In genomic region chr10:116582738-116583137, GRCm38 (mm10) we compare ENCODE assay signal across 8 mouse cellular contexts. TPM values are rescaled to one million over a fixed set of nuclear protein-coding genes. Genes with fewer than 3 reads are reported as not detected.
A peak's percentile ranks its signal among the peaks of the same experiment; 100 is the strongest.
DNase-seq lines count a peak whose midpoint lies in the region; ATAC-seq and TF ChIP-seq lines count a peak whose summit lies in the region.

No protein-coding gene starts in this region.

- H3K27me3 ChIP-seq in CH12.LX (replicated peaks): no peaks in the 10 kb centered on the region
- no peaks in the 10 kb centered on the region for H3K27me3 ChIP-seq in forebrain, embryonic 12.5 days
- H3K27me3 ChIP-seq in liver, embryonic 16.5 days (ENCODE audit: control insufficient read depth, insufficient read depth, low read depth, low read length): no peaks in the 10 kb centered on the region
- H3K27me3 ChIP-seq in neural tube, embryonic 14.5 days (ENCODE audit: control insufficient read depth, insufficient read depth, low read length): no peaks in the 10 kb centered on the region

- no peak for TF ChIP-seq CTCF in CH12.LX (conservative IDR thresholded peaks at IDR 0.05 in 1 of 2, IDR thresholded peaks at IDR 0.05 in 1 of 2; ENCODE audit: low read depth in 2 of 2, low read length in 2 of 2)

- no peak for TF ChIP-seq POLR2A in CH12.LX (IDR thresholded peaks at IDR 0.05; ENCODE audit: low read depth, low read length)

- no peak for ATAC-seq in forebrain, embryonic 12.5 days (ENCODE audit: low FRiP score)
- no peak for ATAC-seq in liver, embryonic 16.5 days (ENCODE audit: low read depth)
- ATAC-seq in neural tube, embryonic 14.5 days (ENCODE audit: low read depth): no peak

- no peak for TF ChIP-seq RAD21 in CH12.LX (IDR thresholded peaks at IDR 0.05; ENCODE audit: low read depth, low read length)

- in situ Hi-C loops in CH12.LX (cut with MboI; ENCODE audit: low pct_ligation_motif_present, low pct_unique_long_range_greater_than_20kb, low sequenced_read_pairs): no loop called here

- H3K4me1 ChIP-seq in CH12.LX (ENCODE audit: control insufficient read depth in 1 of 2, insufficient read depth in 2 of 2): peaks cover 0 to 16% of the 10 kb centered on the region in 2 experiments; a peak in 2 of 4 replicates
- H3K4me1 ChIP-seq in forebrain, embryonic 12.5 days: peaks cover 14% of the 10 kb centered on the region
- peaks cover 5% of the 10 kb centered on the region; the same call in 1 of the 2 replicates for H3K4me1 ChIP-seq in liver, embryonic 16.5 days (ENCODE audit: control insufficient read depth, low read depth, low read length)
- peaks cover 14% of the 10 kb centered on the region for H3K4me1 ChIP-seq in neural tube, embryonic 14.5 days (ENCODE audit: control insufficient read depth, insufficient read depth, low read length)

- peaks cover 9 to 25% of the 10 kb centered on the region in 2 experiments for H3K36me3 ChIP-seq in CH12.LX (replicated peaks in 1 of 2; ENCODE audit: control insufficient read depth in 1 of 2, insufficient read depth in 1 of 2, low read length in 1 of 2)
- 0 out of 2 replicates have a peak, but pooled peaks cover 9% of the 10 kb centered on the region for H3K36me3 ChIP-seq in forebrain, embryonic 12.5 days (replicated peaks)
- no peaks in the 10 kb centered on the region for H3K36me3 ChIP-seq in liver, embryonic 16.5 days (ENCODE audit: control insufficient read depth, insufficient read depth)
- 0 out of 2 replicates have a peak, but pooled peaks cover 5% of the 10 kb centered on the region for H3K36me3 ChIP-seq in neural tube, embryonic 14.5 days (ENCODE audit: control insufficient read depth, insufficient read depth, low read length)

- H3K9ac ChIP-seq in CH12.LX (ENCODE audit: insufficient read depth, low read depth): peak overlapping the region; percentile 96; the same call in 1 of the 2 replicates
- H3K9ac ChIP-seq in forebrain, embryonic 12.5 days: no peak overlapping the region; the same call in 1 of the 2 replicates
- H3K9ac ChIP-seq in liver, embryonic 16.5 days (ENCODE audit: low read depth, low read length): peak overlapping the region; percentile 96
- no peak overlapping the region for H3K9ac ChIP-seq in neural tube, embryonic 14.5 days (replicated peaks; ENCODE audit: low read depth, low read length)

- TF ChIP-seq EP300 in CH12.LX (IDR thresholded peaks at IDR 0.05; ENCODE audit: low read length): 0 out of 2 replicates have a peak, but pooled peaks have one; percentile 8

- H3K79me2 ChIP-seq in CH12.LX (replicated peaks; ENCODE audit: control insufficient read depth, extremely low read depth, insufficient read depth, poor library complexity, severe bottlenecking): peaks cover 22% of the 10 kb centered on the region

- H3K9me3 ChIP-seq in CH12.LX (replicated peaks; ENCODE audit: low read length): no peaks in the 10 kb centered on the region
- no peaks in the 10 kb centered on the region for H3K9me3 ChIP-seq in forebrain, embryonic 12.5 days
- no peaks in the 10 kb centered on the region for H3K9me3 ChIP-seq in liver, embryonic 16.5 days (replicated peaks; ENCODE audit: control insufficient read depth, low read length)
- no peaks in the 10 kb centered on the region for H3K9me3 ChIP-seq in neural tube, embryonic 14.5 days (ENCODE audit: control insufficient read depth, low read length)

- H3K27ac ChIP-seq in CH12.LX (ENCODE audit: insufficient read depth, low read depth): no peak overlapping the region
- no peak overlapping the region for H3K27ac ChIP-seq in forebrain, embryonic 12.5 days
- no peak overlapping the region for H3K27ac ChIP-seq in liver, embryonic 16.5 days (ENCODE audit: low read length)
- H3K27ac ChIP-seq in neural tube, embryonic 14.5 days (ENCODE audit: low read depth, low read length): no peak overlapping the region

- peak overlapping the region; percentile 21 to 84 (median 78) for H3K4me3 ChIP-seq in CH12.LX (replicated peaks in 1 of 3; ENCODE audit: low read depth in 2 of 3, low read length in 2 of 3, poor library complexity in 1 of 3)
- H3K4me3 ChIP-seq in forebrain, embryonic 12.5 days (replicated peaks): peak overlapping the region; percentile 88
- H3K4me3 ChIP-seq in liver, embryonic 16.5 days (ENCODE audit: low read depth, low read length): peak overlapping the region; percentile 73
- peak overlapping the region; percentile 97 for H3K4me3 ChIP-seq in neural tube, embryonic 14.5 days (ENCODE audit: low read depth, low read length)

- peak overlapping the region; percentile 39 for H3K4me2 ChIP-seq in CH12.LX (ENCODE audit: insufficient read depth, low read depth, poor library complexity, severe bottlenecking)
- H3K4me2 ChIP-seq in forebrain, embryonic 12.5 days: peak overlapping the region; percentile 68
- peak overlapping the region; percentile 81 for H3K4me2 ChIP-seq in liver, embryonic 16.5 days (ENCODE audit: low read depth, low read length)
- peak overlapping the region; percentile 68 for H3K4me2 ChIP-seq in neural tube, embryonic 14.5 days (ENCODE audit: low read depth, low read length)

- 27% methylated on average over 6 of the region's 6 CpGs for WGBS in forebrain, embryonic 12.5 days
- 5% methylated on average over 6 of the region's 6 CpGs for WGBS in liver, embryonic 16.5 days (ENCODE audit: insufficient replicate concordance)
- WGBS in neural tube, embryonic 14.5 days: 29% methylated on average over 6 of the region's 6 CpGs

- peak; percentile 86 for DNase-seq in A20 (ENCODE audit: low read depth, low spot score)
- DNase-seq in CH12.LX (ENCODE audit: extremely low read depth): peak; percentile 60
- DNase-seq in induced T-regulatory cell, adult 2 months (ENCODE audit: low read depth): peak; percentile 85
- no peak for DNase-seq in ovary, adult 18-20 months (ENCODE audit: low spot score)
- no peak for DNase-seq in cerebellum, adult 9-10 months

- dilution Hi-C loops in CH12.LX (cut with MboI; ENCODE audit: extremely low pct_ligation_motif_present, extremely low pct_unique_long_range_greater_than_20kb, low sequenced_read_pairs): no loop called here

TF ChIP-seq in CH12.LX, 34 proteins besides CTCF, POLR2A, EP300 and RAD21:
- no peak for TF ChIP-seq ZC3H11A (IDR thresholded peaks at IDR 0.05; ENCODE audit: low read depth, low read length)
- TF ChIP-seq IRF4 (IDR thresholded peaks at IDR 0.05; ENCODE audit: low read depth, low read length): no peak
- TF ChIP-seq ELF1 (IDR thresholded peaks at IDR 0.05; ENCODE audit: low read depth, low read length): peak; percentile 39; the same call in 1 of the 2 replicates
- TF ChIP-seq MEF2A (IDR thresholded peaks at IDR 0.05; ENCODE audit: borderline replicate concordance, low read depth, low read length): no peak
- TF ChIP-seq MAFK (IDR thresholded peaks at IDR 0.05; ENCODE audit: insufficient replicate concordance, low read length): peak; percentile 98
- TF ChIP-seq RCOR1 (conservative IDR thresholded peaks at IDR 0.05; ENCODE audit: low read depth, low read length): no peak
- TF ChIP-seq JUND (conservative IDR thresholded peaks at IDR 0.05; ENCODE audit: low read depth, low read length): no peak
- no peak for TF ChIP-seq ZMIZ1 (IDR thresholded peaks at IDR 0.05; ENCODE audit: low read depth, low read length)
- no peak; the same call in 1 of the 2 replicates for TF ChIP-seq ETS1 (conservative IDR thresholded peaks at IDR 0.05; ENCODE audit: low read depth, low read length)
- peak; percentile 68 for TF ChIP-seq BHLHE40 (IDR thresholded peaks at IDR 0.05; ENCODE audit: low read depth, low read length)
- TF ChIP-seq USF2 (conservative IDR thresholded peaks at IDR 0.05; ENCODE audit: low read depth, low read length): no peak
- no peak for TF ChIP-seq ZKSCAN1 (IDR thresholded peaks at IDR 0.05; ENCODE audit: borderline replicate concordance, low read depth, low read length)
- 0 out of 2 replicates have a peak, but pooled peaks have one; percentile 43 for TF ChIP-seq MYC (IDR thresholded peaks at IDR 0.05; ENCODE audit: low read depth, low read length)
- TF ChIP-seq TCF12 (IDR thresholded peaks at IDR 0.05; ENCODE audit: low read depth, low read length): no peak
- TF ChIP-seq NRF1 (IDR thresholded peaks at IDR 0.05; ENCODE audit: low read depth, low read length): no peak
- no peak for TF ChIP-seq MAZ (IDR thresholded peaks at IDR 0.05; ENCODE audit: low read depth, low read length)
- no peak for TF ChIP-seq KAT2A (IDR thresholded peaks at IDR 0.05; ENCODE audit: insufficient replicate concordance, low read length)
- no peak for TF ChIP-seq TBP (conservative IDR thresholded peaks at IDR 0.05; ENCODE audit: low read depth, low read length)
- TF ChIP-seq HCFC1 (IDR thresholded peaks at IDR 0.05; ENCODE audit: low read depth, low read length): no peak; the same call in 1 of the 2 replicates
- TF ChIP-seq CHD2 (IDR thresholded peaks at IDR 0.05; ENCODE audit: low read length): peak; percentile 67
- TF ChIP-seq USF1 (IDR thresholded peaks at IDR 0.05; ENCODE audit: low read depth, low read length): no peak
- TF ChIP-seq MXI1 (IDR thresholded peaks at IDR 0.05; ENCODE audit: low read depth, low read length): no peak; the same call in 1 of the 2 replicates
- TF ChIP-seq SIN3A (IDR thresholded peaks at IDR 0.05; ENCODE audit: low read length): peak; percentile 73

RNA-seq across cellular contexts. Expression of gene Cnot2, which starts 1.4 kb away (rescaled TPM):
- total RNA-seq in CH12.LX (2012; rRNA removed) (69.5 and 77.6 TPM in 2 replicates), CH12.LX (2014; rRNA removed) (150 and 155 TPM in 2 replicates)
- 92.2 and 97.0 TPM in 2 replicates for polyA plus RNA-seq in CH12.LX (2012; ENCODE audit: insufficient read length, low read depth)
- 124 and 125 TPM in 2 replicates for polyA plus RNA-seq in forebrain, embryonic 12.5 days (2016; fragmentation: Nextera tagmentation; extraction: Ambion mirVana)
- 33.5 and 36.2 TPM in 2 replicates for polyA plus RNA-seq in liver, embryonic 16.5 days (2015; fragmentation: Nextera tagmentation; extraction: Ambion mirVana)
- polyA plus RNA-seq in neural tube, embryonic 14.5 days (2014; fragmentation: Nextera tagmentation; extraction: Ambion mirVana): 103 and 111 TPM in 2 replicates

Comparison
In these comparisons a context has a peak if more than half of its experiments do, and no peak if none do; other contexts are left out.
1. DNase-seq: peak in A20 (single experiment), CH12.LX (single experiment) and induced T-regulatory cell, adult 2 months (single experiment); none in ovary, adult 18-20 months (single experiment) and cerebellum, adult 9-10 months (single experiment).
2. H3K9ac ChIP-seq: peak in CH12.LX (single experiment) and liver, embryonic 16.5 days (single experiment); none in forebrain, embryonic 12.5 days (single experiment) and neural tube, embryonic 14.5 days (single experiment).
3. Peak in every context shown above with its lines, with median percentiles within 50 percentile points of each other: H3K4me2 ChIP-seq and H3K4me3 ChIP-seq.